Mouse (Mus musculus) midbrain, embryonic 12.5 days (tissue): ENCODE data around the gene AI661453. TPM values are rescaled to one million over a fixed set of nuclear protein-coding genes. Genes with fewer than 3 reads are reported as not detected.

ENCODE experiments used
- ATAC-seq: fragments of 200-750 bp; cut with Nextera tagmentation; 2 replicates; pipeline ENCODE4 v1.8.0; 2017; ENCODE audit warnings: low read depth, moderate TSS enrichment, moderate library complexity; ENCODE audit not compliant: low FRiP score
- H3K27ac ChIP-seq: fragments of 300-500 bp; sonication (generic); replicated peaks from 2 replicates; pipeline ENCODE4 v1.5.1; 2016; ENCODE audit warnings: mild to moderate bottlenecking
- H3K27me3 ChIP-seq: fragments of 300-500 bp; sonication (generic); 2 replicates; pipeline ENCODE4 v1.6.1; 2016; ENCODE audit warnings: mild to moderate bottlenecking
- H3K36me3 ChIP-seq: fragments of 300-500 bp; sonication (generic); 2 replicates; pipeline ENCODE4 v1.6.1; 2016
- H3K4me1 ChIP-seq: fragments of 300-500 bp; sonication (generic); 2 replicates; pipeline ENCODE4 v1.6.1; 2016
- H3K4me2 ChIP-seq: fragments of 300-500 bp; sonication (generic); replicated peaks from 2 replicates; pipeline ENCODE4 v1.6.1; 2016; ENCODE audit warnings: mild to moderate bottlenecking, moderate library complexity
- H3K4me3 ChIP-seq: fragments of 300-500 bp; sonication (generic); 2 replicates; pipeline ENCODE4 v1.5.1; 2016; ENCODE audit warnings: mild to moderate bottlenecking
- H3K9ac ChIP-seq: fragments of 300-500 bp; sonication (generic); replicated peaks from 2 replicates; pipeline ENCODE4 v1.6.1; 2016; ENCODE audit warnings: mild to moderate bottlenecking, moderate library complexity
- H3K9me3 ChIP-seq: fragments of 300-500 bp; sonication (generic); 2 replicates; pipeline ENCODE4 v1.6.1; 2016; ENCODE audit warnings: mild to moderate bottlenecking
- WGBS: fragments of 180-500 bp; shearing (Covaris S2); methylation state at CpG from one replicate; pipeline ENCODE4 v1.1.7; 2016; 5-methylcytosine and 5-hydroxymethylcytosine counted together
- polyA plus RNA-seq: library from polyadenylated mRNA; unstranded; fragments of >200 nt; fragmentation: Nextera tagmentation; extraction: Ambion mirVana; gene quantifications from 2 replicates; pipeline ENCODE4 v1.2.1, GENCODE M21; 2016

The AI661453 gene
- polyA plus RNA-seq, 1 experiment from 2014 or later = 0.23 TPM

- no peaks in the 10 kb centered on the region for H3K9me3 ChIP-seq
- WGBS = 92% methylated on average over 2 of the region's 2 CpGs
- no peaks in the 10 kb centered on the region for H3K36me3 ChIP-seq
- no peak overlapping the region for H3K4me3 ChIP-seq
- peaks cover 22% of the 10 kb centered on the region for H3K4me1 ChIP-seq
- peaks cover 6% of the 10 kb centered on the region; the same call in 1 of the 2 replicates for H3K27me3 ChIP-seq
- no peak overlapping the region for H3K4me2 ChIP-seq
- H3K9ac ChIP-seq = no peak overlapping the region
- ATAC-seq = no peak
- no peak overlapping the region for H3K27ac ChIP-seq
Measured at GRCm38 (mm10) chr17:47507523-47507922, 71.1 kb downstream of the AI661453 start.

GRCm38 (mm10) chr17:47508012-47508608 is 71.7 kb downstream of the AI661453 start:
- H3K27ac ChIP-seq = no peak overlapping the region; the same call in 1 of the 2 replicates
- H3K4me2 ChIP-seq = no peak overlapping the region

GRCm38 (mm10) chr17:47509031-47509705 is 72.8 kb downstream of the AI661453 start:
- no peaks in the 10 kb centered on the region for H3K9me3 ChIP-seq
- peaks cover 6% of the 10 kb centered on the region; the same call in 1 of the 2 replicates for H3K27me3 ChIP-seq
- no peak overlapping the region for H3K4me3 ChIP-seq

More at GRCm38 (mm10) chr17:47508012-47508608, 71.7 kb downstream of the AI661453 start:
- no peaks in the 10 kb centered on the region for H3K36me3 ChIP-seq
- peaks cover 22% of the 10 kb centered on the region for H3K4me1 ChIP-seq
- H3K27me3 ChIP-seq = peaks cover 6% of the 10 kb centered on the region; the same call in 1 of the 2 replicates
- H3K9me3 ChIP-seq = no peaks in the 10 kb centered on the region
- no peak overlapping the region for H3K4me3 ChIP-seq
- H3K9ac ChIP-seq = no peak overlapping the region
- 57% methylated on average over 12 of the region's 12 CpGs for WGBS
- no peak for ATAC-seq

GRCm38 (mm10) chr17:47511111-47512020 is 75.0 kb downstream of the AI661453 start:
- Histone ChIP-seq H3K9me3 (no peaks in the 10 kb centered on the region), H3K4me3 (0 out of 2 replicates have a peak overlapping the region, but pooled peaks have one; percentile 10), H3K4me1 (peaks cover 10% of the 10 kb centered on the region), H3K36me3 (no peaks in the 10 kb centered on the region), H3K27me3 (peaks cover under 1% of the 10 kb centered on the region; the same call in 1 of the 2 replicates), H3K27ac (no peak overlapping the region), H3K4me2 (peak overlapping the region; percentile 39), H3K9ac (no peak overlapping the region)
- ATAC-seq = peak; percentile 85
- WGBS = 20% methylated on average over 25 of the region's 25 CpGs

More at GRCm38 (mm10) chr17:47509031-47509705, 72.8 kb downstream of the AI661453 start:
- 63% methylated on average over 9 of the region's 9 CpGs for WGBS
- H3K27ac ChIP-seq = no peak overlapping the region
- no peak overlapping the region for H3K9ac ChIP-seq
- no peak for ATAC-seq
- H3K4me2 ChIP-seq = no peak overlapping the region
- no peaks in the 10 kb centered on the region for H3K36me3 ChIP-seq
- peaks cover 22% of the 10 kb centered on the region for H3K4me1 ChIP-seq

- ATAC-seq = no peak
- Histone ChIP-seq H3K9me3 (no peaks in the 10 kb centered on the region), H3K4me1 (peaks cover 12% of the 10 kb centered on the region), H3K4me3 (no peak overlapping the region), H3K9ac (no peak overlapping the region), H3K27me3 (no peaks in the 10 kb centered on the region), H3K36me3 (no peaks in the 10 kb centered on the region), H3K27ac (no peak overlapping the region), H3K4me2 (no peak overlapping the region)
- WGBS = 74% methylated on average over 10 of the region's 10 CpGs
Measured at GRCm38 (mm10) chr17:47512956-47513775, 76.8 kb downstream of the AI661453 start.

GRCm38 (mm10) chr17:47515180-47515844 is 78.9 kb downstream of the AI661453 start:
- Histone ChIP-seq H3K4me2 (no peak overlapping the region), H3K36me3 (no peaks in the 10 kb centered on the region), H3K27me3 (no peaks in the 10 kb centered on the region), H3K9ac (no peak overlapping the region), H3K27ac (no peak overlapping the region), H3K4me1 (peaks cover 14% of the 10 kb centered on the region), H3K9me3 (no peaks in the 10 kb centered on the region), H3K4me3 (no peak overlapping the region)
- WGBS = 79% methylated on average over 7 of the region's 7 CpGs
- no peak for ATAC-seq

- Histone ChIP-seq H3K27me3 (no peaks in the 10 kb centered on the region), H3K4me2 (no peak overlapping the region), H3K4me1 (peaks cover 14% of the 10 kb centered on the region), H3K4me3 (no peak overlapping the region), H3K27ac (no peak overlapping the region), H3K9ac (no peak overlapping the region), H3K36me3 (no peaks in the 10 kb centered on the region), H3K9me3 (no peaks in the 10 kb centered on the region)
- no peak for ATAC-seq
- 98% methylated on average over 3 of the region's 3 CpGs for WGBS
Measured at GRCm38 (mm10) chr17:47516232-47516631, 79.8 kb downstream of the AI661453 start.

- H3K36me3 ChIP-seq = no peaks in the 10 kb centered on the region
- H3K9ac ChIP-seq = no peak overlapping the region; the same call in 1 of the 2 replicates
- H3K4me3 ChIP-seq = no peak overlapping the region
- ATAC-seq = no peak
- 42% methylated on average over 8 of the region's 8 CpGs for WGBS
- no peaks in the 10 kb centered on the region for H3K9me3 ChIP-seq
- peaks cover 27% of the 10 kb centered on the region for H3K4me1 ChIP-seq
- no peaks in the 10 kb centered on the region for H3K27me3 ChIP-seq
- no peak overlapping the region for H3K4me2 ChIP-seq
- peak overlapping the region; percentile 39; the same call in 1 of the 2 replicates for H3K27ac ChIP-seq
Measured at GRCm38 (mm10) chr17:47518205-47518604, 81.8 kb downstream of the AI661453 start.
